Mouse (Mus musculus): Measurements from ENCODE around the gene Acad9.

GRCm38 (mm10) chr3:36095371-36095770 lies 29.6 kb downstream of the Acad9 start:
- TF ChIP-seq CHD2 (IDR thresholded peaks at IDR 0.05; ENCODE audit: low read depth, low read length): no peak
- no peak for TF ChIP-seq ZNF384 (IDR thresholded peaks at IDR 0.05; ENCODE audit: low read depth, low read length)
- TF ChIP-seq ZC3H11A (IDR thresholded peaks at IDR 0.05; ENCODE audit: borderline replicate concordance, low read depth, low read length): no peak

Measured in ES-E14 (cell line).